Mouse (Mus musculus): ENCODE results near the gene Prcd. TPM values are rescaled to one million over a fixed set of nuclear protein-coding genes. Genes with fewer than 3 reads are reported as not detected.
A peak's percentile ranks its signal among the peaks of the same experiment; 100 is the strongest.

Gene Prcd
- polyA plus RNA-seq, 1 experiment from 2014 or later: 5.0 TPM

GRCm38 (mm10) chr11:116623281-116624124, 29.8 kb upstream of the Prcd start:
- Histone ChIP-seq H3K4me3 (ENCODE audit: low read length) (peak overlapping the region; percentile 76), H3K27ac (ENCODE audit: low read length) (peak overlapping the region; percentile 53), H3K4me2 (ENCODE audit: low read depth, low read length) (peak overlapping the region; percentile 70), H3K4me1 (replicated peaks; ENCODE audit: control insufficient read depth, insufficient read depth, low read length) (peaks cover 53% of the 10 kb centered on the region), H3K36me3 (ENCODE audit: control insufficient read depth, insufficient read depth, low read length) (no peaks in the 10 kb centered on the region), H3K27me3 (ENCODE audit: control insufficient read depth, insufficient read depth, low read depth, low read length) (no peaks in the 10 kb centered on the region), H3K9ac (ENCODE audit: low read length) (peak overlapping the region; percentile 81), H3K9me3 (ENCODE audit: control insufficient read depth, low read length) (no peaks in the 10 kb centered on the region)
- peak; percentile 11 for ATAC-seq (ENCODE audit: low read depth)
- 6% methylated on average over 40 of the region's 40 CpGs for WGBS

GRCm38 (mm10) chr11:116624131-116624832, 29.1 kb upstream of the Prcd start:
- 13% methylated on average over 38 of the region's 42 CpGs for WGBS
- Histone ChIP-seq H3K4me3 (ENCODE audit: low read length) (peak overlapping the region; percentile 76), H3K4me1 (replicated peaks; ENCODE audit: control insufficient read depth, insufficient read depth, low read length) (peaks cover 45% of the 10 kb centered on the region), H3K9me3 (ENCODE audit: control insufficient read depth, low read length) (no peaks in the 10 kb centered on the region), H3K9ac (ENCODE audit: low read length) (peak overlapping the region; percentile 81), H3K4me2 (ENCODE audit: low read depth, low read length) (peak overlapping the region; percentile 70), H3K27ac (ENCODE audit: low read length) (peak overlapping the region; percentile 53), H3K27me3 (ENCODE audit: control insufficient read depth, insufficient read depth, low read depth, low read length) (no peaks in the 10 kb centered on the region), H3K36me3 (ENCODE audit: control insufficient read depth, insufficient read depth, low read length) (no peaks in the 10 kb centered on the region)
- ATAC-seq (ENCODE audit: low read depth): peak; percentile 56

GRCm38 (mm10) chr11:116625081-116626000, 28.0 kb upstream of the Prcd start:
- no peaks in the 10 kb centered on the region for H3K27me3 ChIP-seq (ENCODE audit: control insufficient read depth, insufficient read depth, low read depth, low read length)
- H3K4me1 ChIP-seq (replicated peaks; ENCODE audit: control insufficient read depth, insufficient read depth, low read length): peaks cover 35% of the 10 kb centered on the region
- ATAC-seq (ENCODE audit: low read depth): no peak
- no peaks in the 10 kb centered on the region for H3K36me3 ChIP-seq (ENCODE audit: control insufficient read depth, insufficient read depth, low read length)
- 74% methylated on average over 17 of the region's 17 CpGs for WGBS
- no peaks in the 10 kb centered on the region for H3K9me3 ChIP-seq (ENCODE audit: control insufficient read depth, low read length)
- H3K27ac ChIP-seq (ENCODE audit: low read length): no peak overlapping the region
- H3K9ac ChIP-seq (ENCODE audit: low read length): no peak overlapping the region
- H3K4me3 ChIP-seq (ENCODE audit: low read length): no peak overlapping the region
- no peak overlapping the region for H3K4me2 ChIP-seq (ENCODE audit: low read depth, low read length)

GRCm38 (mm10) chr11:116626299-116627071, 26.8 kb upstream of the Prcd start, which contains the start of gene Rhbdf2:
TSS of gene Rhbdf2 (minus strand) at chr11:116627019.
- Histone ChIP-seq H3K27ac (ENCODE audit: low read length) (no peak within 1 kb of the TSS), H3K9me3 (ENCODE audit: control insufficient read depth, low read length) (no peaks in the 10 kb centered on the region), H3K4me3 (ENCODE audit: low read length) (no peak within 1 kb of the TSS), H3K4me1 (replicated peaks; ENCODE audit: control insufficient read depth, insufficient read depth, low read length) (peaks cover 23% of the 10 kb centered on the region), H3K9ac (ENCODE audit: low read length) (no peak within 1 kb of the TSS), H3K4me2 (ENCODE audit: low read depth, low read length) (no peak within 1 kb of the TSS), H3K36me3 (ENCODE audit: control insufficient read depth, insufficient read depth, low read length) (no peaks in the 10 kb centered on the region), H3K27me3 (ENCODE audit: control insufficient read depth, insufficient read depth, low read depth, low read length) (no peaks in the 10 kb centered on the region)
- 59% methylated on average over 10 of the region's 10 CpGs for WGBS
- no peak for ATAC-seq (ENCODE audit: low read depth)

- Histone ChIP-seq H3K4me3 (ENCODE audit: low read length) (no peak overlapping the region), H3K27me3 (ENCODE audit: control insufficient read depth, insufficient read depth, low read depth, low read length) (no peaks in the 10 kb centered on the region), H3K9ac (ENCODE audit: low read length) (no peak overlapping the region), H3K27ac (ENCODE audit: low read length) (no peak overlapping the region), H3K9me3 (ENCODE audit: control insufficient read depth, low read length) (no peaks in the 10 kb centered on the region), H3K4me2 (ENCODE audit: low read depth, low read length) (no peak overlapping the region), H3K36me3 (ENCODE audit: control insufficient read depth, insufficient read depth, low read length) (no peaks in the 10 kb centered on the region), H3K4me1 (replicated peaks; ENCODE audit: control insufficient read depth, insufficient read depth, low read length) (peaks cover 15% of the 10 kb centered on the region)
- no peak for ATAC-seq (ENCODE audit: low read depth)
- 30% methylated on average over 10 of the region's 10 CpGs for WGBS
Observed at GRCm38 (mm10) chr11:116627072-116628020, 26.0 kb upstream of the Prcd start.

GRCm38 (mm10) chr11:116628712-116629111, 24.6 kb upstream of the Prcd start:
- peak; percentile 51 for ATAC-seq (ENCODE audit: low read depth)
- H3K36me3 ChIP-seq (ENCODE audit: control insufficient read depth, insufficient read depth, low read length): no peaks in the 10 kb centered on the region
- 43% methylated on average over 9 of the region's 9 CpGs for WGBS
- H3K9ac ChIP-seq (ENCODE audit: low read length): no peak overlapping the region
- H3K4me2 ChIP-seq (ENCODE audit: low read depth, low read length): no peak overlapping the region
- H3K9me3 ChIP-seq (ENCODE audit: control insufficient read depth, low read length): no peaks in the 10 kb centered on the region
- H3K27me3 ChIP-seq (ENCODE audit: control insufficient read depth, insufficient read depth, low read depth, low read length): no peaks in the 10 kb centered on the region
- no peak overlapping the region for H3K27ac ChIP-seq (ENCODE audit: low read length)
- peaks cover 5% of the 10 kb centered on the region for H3K4me1 ChIP-seq (replicated peaks; ENCODE audit: control insufficient read depth, insufficient read depth, low read length)
- H3K4me3 ChIP-seq (ENCODE audit: low read length): no peak overlapping the region

- Histone ChIP-seq H3K4me1 (replicated peaks; ENCODE audit: control insufficient read depth, insufficient read depth, low read length) (peaks cover 3% of the 10 kb centered on the region), H3K27ac (ENCODE audit: low read length) (no peak overlapping the region), H3K36me3 (ENCODE audit: control insufficient read depth, insufficient read depth, low read length) (no peaks in the 10 kb centered on the region), H3K9ac (ENCODE audit: low read length) (no peak overlapping the region), H3K27me3 (ENCODE audit: control insufficient read depth, insufficient read depth, low read depth, low read length) (no peaks in the 10 kb centered on the region), H3K4me2 (ENCODE audit: low read depth, low read length) (no peak overlapping the region), H3K9me3 (ENCODE audit: control insufficient read depth, low read length) (no peaks in the 10 kb centered on the region), H3K4me3 (ENCODE audit: low read length) (no peak overlapping the region)
- WGBS: 80% methylated on average over 6 of the region's 6 CpGs
- no peak for ATAC-seq (ENCODE audit: low read depth)
Observed at GRCm38 (mm10) chr11:116629472-116629871, 23.9 kb upstream of the Prcd start.

Measured in lung, embryonic 16.5 days (tissue).